Comparison of ENCODE assay signal across 8 mouse cellular contexts in the genomic region with DNA sequence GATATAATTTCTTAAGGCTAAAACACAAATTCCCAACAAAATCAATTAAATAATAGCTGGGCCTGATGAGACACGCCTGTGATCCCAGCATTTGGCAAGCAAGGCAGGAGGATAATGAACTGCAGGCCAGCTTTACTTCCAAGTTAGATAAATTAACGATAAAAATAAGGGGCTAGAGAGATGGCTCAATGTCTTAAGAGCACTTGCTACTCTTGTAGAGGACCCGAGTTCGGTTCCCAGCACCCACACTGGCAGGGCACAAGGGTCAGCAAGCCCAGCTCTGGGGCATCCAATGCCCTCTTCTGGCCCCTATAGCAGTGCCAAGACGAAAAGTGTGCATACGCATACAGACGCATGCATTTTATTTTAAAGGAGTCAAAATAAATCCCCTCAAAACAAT. TPM values are rescaled to one million over a fixed set of nuclear protein-coding genes. Genes with fewer than 3 reads are reported as not detected.
DNase-seq lines count a peak whose midpoint lies in the region; ATAC-seq lines count a peak whose summit lies in the region.

No protein-coding gene starts in this region.

- peaks cover 35% of the 10 kb centered on the region for H3K36me3 ChIP-seq in kidney, embryonic 15.5 days
- peaks cover 28% of the 10 kb centered on the region; the same call in 1 of the 2 replicates for H3K36me3 ChIP-seq in embryonic facial prominence, embryonic 15.5 days
- peaks cover 30% of the 10 kb centered on the region for H3K36me3 ChIP-seq in limb, embryonic 15.5 days

- peak overlapping the region; percentile 95 for H3K9ac ChIP-seq in kidney, embryonic 15.5 days
- peak overlapping the region; percentile 79 for H3K9ac ChIP-seq in embryonic facial prominence, embryonic 15.5 days
- peak overlapping the region; percentile 95 for H3K9ac ChIP-seq in limb, embryonic 15.5 days

- H3K4me1 ChIP-seq in kidney, embryonic 15.5 days: peaks cover 20% of the 10 kb centered on the region
- peaks cover 24% of the 10 kb centered on the region for H3K4me1 ChIP-seq in embryonic facial prominence, embryonic 15.5 days
- peaks cover 8% of the 10 kb centered on the region for H3K4me1 ChIP-seq in limb, embryonic 15.5 days

- WGBS in kidney, embryonic 15.5 days: 38% methylated on average over 7 of the region's 7 CpGs
- WGBS in embryonic facial prominence, embryonic 15.5 days: 22% methylated on average over 7 of the region's 7 CpGs
- 22% methylated on average over 7 of the region's 7 CpGs for WGBS in limb, embryonic 15.5 days

- H3K4me2 ChIP-seq in kidney, embryonic 15.5 days: peak overlapping the region; percentile 70
- peak overlapping the region; percentile 54 for H3K4me2 ChIP-seq in embryonic facial prominence, embryonic 15.5 days (replicated peaks)
- peak overlapping the region; percentile 46 for H3K4me2 ChIP-seq in limb, embryonic 15.5 days

- no peaks in the 10 kb centered on the region for H3K27me3 ChIP-seq in kidney, embryonic 15.5 days
- H3K27me3 ChIP-seq in embryonic facial prominence, embryonic 15.5 days: no peaks in the 10 kb centered on the region
- H3K27me3 ChIP-seq in limb, embryonic 15.5 days: no peaks in the 10 kb centered on the region

- H3K4me3 ChIP-seq in kidney, embryonic 15.5 days (replicated peaks): peak overlapping the region; percentile 94
- H3K4me3 ChIP-seq in embryonic facial prominence, embryonic 15.5 days (replicated peaks): peak overlapping the region; percentile 92
- H3K4me3 ChIP-seq in limb, embryonic 15.5 days: peak overlapping the region; percentile 94

- H3K9me3 ChIP-seq in kidney, embryonic 15.5 days (replicated peaks): no peaks in the 10 kb centered on the region
- no peaks in the 10 kb centered on the region for H3K9me3 ChIP-seq in embryonic facial prominence, embryonic 15.5 days (replicated peaks)
- no peaks in the 10 kb centered on the region for H3K9me3 ChIP-seq in limb, embryonic 15.5 days

- peak overlapping the region; percentile 90 for H3K27ac ChIP-seq in kidney, embryonic 15.5 days
- peak overlapping the region; percentile 94 for H3K27ac ChIP-seq in embryonic facial prominence, embryonic 15.5 days (replicated peaks)
- peak overlapping the region; percentile 89 for H3K27ac ChIP-seq in limb, embryonic 15.5 days

- DNase-seq in kidney, adult 11 months: no peak
- DNase-seq in MEL-GATA-1-ER (ENCODE audit: extremely low read depth, low read depth): peak; percentile 12
- no peak for DNase-seq in urinary bladder, postnatal 36 days (ENCODE audit: low spot score in 2 of 2)
- DNase-seq in spleen, postnatal 14 days (ENCODE audit: low spot score in 2 of 2): no peak
- no peak for DNase-seq in layer of hippocampus, adult 9-10 months (ENCODE audit: low spot score)

- 0 out of 2 replicates have a peak, but pooled peaks have one; percentile 2 for ATAC-seq in kidney, embryonic 15.5 days (replicated peaks; ENCODE audit: low FRiP score)
- no peak for ATAC-seq in embryonic facial prominence, embryonic 15.5 days (ENCODE audit: insufficient number of reproducible peaks, low FRiP score, low TSS enrichment, low read depth)
- no peak for ATAC-seq in limb, embryonic 15.5 days (ENCODE audit: insufficient number of reproducible peaks, low FRiP score, low TSS enrichment, low read depth)

RNA-seq across cellular contexts. Expression of gene Twsg1, which starts 0.8 kb away (rescaled TPM):
- polyA plus RNA-seq in kidney, embryonic 15.5 days (2015; fragmentation: Nextera tagmentation; extraction: Ambion mirVana): 115 and 118 TPM in 2 replicates
- 152 and 154 TPM in 2 replicates for polyA plus RNA-seq in embryonic facial prominence, embryonic 15.5 days (2015; fragmentation: Nextera tagmentation; extraction: Ambion mirVana)
- 136 and 150 TPM in 2 replicates for polyA plus RNA-seq in limb, embryonic 15.5 days (2015; fragmentation: Nextera tagmentation; extraction: Ambion mirVana)
